Mouse (Mus musculus): ENCODE results near the gene Ddn.

Gene Ddn

DNA sequence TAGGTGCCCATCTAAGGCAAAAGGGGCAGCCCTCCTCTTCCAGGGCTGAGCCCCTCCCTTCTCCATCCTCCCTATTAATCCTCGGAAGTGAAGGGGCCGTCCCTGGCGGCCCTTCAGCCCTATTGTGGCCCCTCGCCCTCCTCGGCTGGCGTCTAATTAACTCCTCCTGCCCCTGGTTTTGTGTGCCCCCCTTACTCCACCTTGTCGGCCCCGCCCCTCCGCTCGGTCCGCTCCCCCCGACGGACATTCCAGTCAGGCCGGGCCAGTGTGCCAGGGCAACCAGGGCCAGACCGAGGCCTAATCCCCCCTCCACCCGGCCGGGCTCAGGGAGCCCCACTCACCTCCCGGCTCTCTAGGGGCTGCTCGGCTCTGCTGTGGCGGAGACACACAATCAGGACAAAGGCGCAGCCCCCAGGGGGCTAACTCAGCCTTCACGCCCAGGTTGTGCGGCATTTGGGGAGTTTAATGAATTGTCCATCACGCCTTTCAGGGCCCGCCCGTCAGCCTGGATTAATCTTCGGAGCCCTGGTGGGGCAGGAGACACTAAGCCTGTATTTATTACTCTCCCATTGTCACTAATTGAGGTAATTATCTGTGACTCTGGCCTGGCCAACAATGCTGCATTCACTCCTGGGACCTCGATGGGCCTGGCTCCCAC is 11.3 kb downstream of the Ddn start:
- DNase-seq (ENCODE audit: low read depth, low spot score) = no peak

DNA sequence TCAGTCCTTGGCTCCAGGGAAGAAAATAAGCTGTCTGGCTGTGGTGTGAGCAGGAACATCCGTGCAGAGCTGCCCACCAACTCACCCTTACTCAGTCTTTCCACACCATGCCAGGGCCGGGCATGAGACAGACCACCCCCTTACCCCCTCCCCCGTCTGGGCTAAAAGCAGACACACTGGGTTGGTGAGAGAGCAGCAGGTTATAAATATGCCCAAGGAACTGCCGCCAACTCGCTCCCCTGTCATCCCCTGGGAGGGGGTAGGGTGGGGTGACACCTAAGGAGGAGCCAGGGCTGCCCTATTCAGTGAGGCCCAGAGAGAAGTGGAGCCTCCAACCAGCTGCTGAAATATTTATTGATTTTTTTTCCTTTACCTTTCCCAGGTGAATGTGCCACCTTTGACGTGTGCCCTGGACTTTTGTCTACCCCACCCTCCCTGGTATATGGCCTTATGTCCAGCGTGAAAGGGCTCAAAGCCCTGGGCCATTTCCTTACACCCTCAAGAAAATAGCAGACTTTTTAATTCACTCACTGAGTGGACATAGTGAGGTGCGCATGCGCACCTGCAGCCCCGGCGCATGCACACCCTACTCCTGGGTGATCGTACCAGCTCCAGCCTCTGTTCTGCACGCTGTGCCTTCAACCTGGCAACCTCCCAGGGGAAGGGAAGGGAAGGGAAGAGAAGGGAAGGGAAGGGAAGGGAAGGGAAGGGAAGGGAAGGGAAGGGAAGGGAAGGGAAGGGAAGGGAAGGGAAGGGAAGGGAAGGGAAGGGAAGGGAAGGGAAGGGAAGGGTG is 12.3 kb downstream of the Ddn start:
- DNase-seq (ENCODE audit: low read depth, low spot score) = no peak

DNA sequence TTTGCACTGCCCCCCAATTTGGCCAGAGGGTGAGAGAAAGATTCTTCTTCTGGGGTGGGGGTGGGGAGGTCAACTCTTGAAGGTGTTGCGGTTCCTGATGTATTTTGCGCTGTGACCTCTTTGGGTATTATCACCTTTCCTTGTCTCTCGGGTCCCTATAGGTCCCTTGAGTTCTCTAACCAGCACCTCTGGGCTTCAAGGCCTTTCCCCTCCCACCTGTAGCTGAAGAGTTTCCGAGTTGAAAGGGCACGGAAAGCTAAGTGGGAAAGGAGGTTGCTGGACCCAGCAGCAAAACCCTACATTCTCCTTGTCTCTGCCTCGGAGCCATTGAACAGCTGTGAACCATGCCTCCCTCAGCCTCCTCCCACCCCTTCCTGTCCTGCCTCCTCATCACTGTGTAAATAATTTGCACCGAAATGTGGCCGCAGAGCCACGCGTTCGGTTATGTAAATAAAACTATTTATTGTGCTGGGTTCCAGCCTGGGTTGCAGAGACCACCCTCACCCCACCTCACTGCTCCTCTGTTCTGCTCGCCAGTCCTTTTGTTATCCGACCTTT is 16.1 kb downstream of the Ddn start:
- DNase-seq (ENCODE audit: low read depth, low spot score) = no peak

DNA sequence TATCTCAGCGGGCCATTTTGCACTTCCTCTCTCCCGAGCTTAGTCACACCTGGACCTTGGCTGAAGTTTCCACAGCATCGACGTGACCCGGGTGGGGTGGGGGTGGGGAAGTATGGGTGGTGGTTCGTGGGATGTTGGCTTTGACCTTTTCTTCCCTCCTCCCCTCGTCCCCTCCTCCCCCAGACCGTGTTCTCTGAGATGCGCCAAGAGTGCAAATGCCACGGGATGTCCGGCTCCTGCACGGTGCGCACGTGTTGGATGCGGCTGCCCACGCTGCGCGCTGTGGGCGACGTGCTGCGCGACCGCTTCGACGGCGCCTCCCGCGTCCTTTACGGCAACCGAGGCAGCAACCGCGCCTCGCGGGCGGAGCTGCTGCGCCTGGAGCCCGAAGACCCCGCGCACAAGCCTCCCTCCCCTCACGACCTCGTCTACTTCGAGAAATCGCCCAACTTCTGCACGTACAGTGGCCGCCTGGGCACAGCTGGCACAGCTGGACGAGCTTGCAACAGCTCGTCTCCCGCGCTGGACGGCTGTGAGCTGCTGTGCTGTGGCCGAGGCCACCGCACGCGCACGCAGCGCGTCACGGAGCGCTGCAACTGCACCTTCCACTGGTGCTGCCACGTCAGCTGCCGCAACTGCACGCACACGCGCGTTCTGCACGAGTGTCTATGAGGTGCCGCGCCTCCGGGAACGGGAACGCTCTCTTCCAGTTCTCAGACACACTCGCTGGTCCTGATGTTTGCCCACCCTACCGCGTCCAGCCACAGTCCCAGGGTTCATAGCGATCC is 16.9 kb downstream of the Ddn start:
- DNase-seq (ENCODE audit: low read depth, low spot score) = no peak

DNA sequence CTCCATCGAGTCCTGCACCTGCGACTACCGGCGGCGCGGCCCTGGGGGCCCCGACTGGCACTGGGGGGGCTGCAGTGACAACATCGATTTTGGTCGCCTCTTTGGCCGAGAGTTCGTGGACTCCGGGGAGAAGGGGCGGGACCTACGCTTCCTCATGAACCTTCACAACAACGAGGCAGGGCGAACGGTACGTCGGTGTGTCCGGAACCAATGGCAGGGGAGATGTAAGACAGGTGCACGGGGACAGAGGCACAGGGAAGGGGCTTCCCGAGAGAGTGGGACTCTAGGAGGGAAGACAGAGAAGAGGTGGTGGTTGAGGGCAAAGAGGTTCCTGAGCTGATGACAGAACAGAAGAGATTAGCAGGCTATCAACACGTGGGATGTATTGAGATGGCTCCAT is 17.5 kb downstream of the Ddn start:
- no peak for DNase-seq (ENCODE audit: low read depth, low spot score)

DNA sequence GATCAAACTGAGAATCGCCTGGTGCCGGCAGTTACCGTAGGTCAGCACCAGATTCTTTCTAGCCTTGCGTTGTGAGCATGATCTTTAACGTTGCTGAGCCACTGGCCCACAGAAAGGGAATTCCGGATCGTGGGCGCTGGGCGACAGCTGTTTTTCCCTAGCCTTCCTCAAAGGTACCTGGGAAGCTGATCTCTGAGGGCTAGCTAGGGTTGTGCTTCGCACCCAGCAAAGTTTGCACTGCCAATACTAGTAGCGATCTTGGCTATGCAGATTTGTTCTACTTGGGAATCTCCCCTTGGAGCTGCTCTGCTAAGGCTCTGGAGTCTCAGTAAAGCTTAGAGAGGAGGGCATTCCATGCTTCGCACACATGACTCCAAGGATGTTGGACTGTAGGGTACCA is 18.1 kb downstream of the Ddn start:
- no peak for DNase-seq (ENCODE audit: low read depth, low spot score)

DNA sequence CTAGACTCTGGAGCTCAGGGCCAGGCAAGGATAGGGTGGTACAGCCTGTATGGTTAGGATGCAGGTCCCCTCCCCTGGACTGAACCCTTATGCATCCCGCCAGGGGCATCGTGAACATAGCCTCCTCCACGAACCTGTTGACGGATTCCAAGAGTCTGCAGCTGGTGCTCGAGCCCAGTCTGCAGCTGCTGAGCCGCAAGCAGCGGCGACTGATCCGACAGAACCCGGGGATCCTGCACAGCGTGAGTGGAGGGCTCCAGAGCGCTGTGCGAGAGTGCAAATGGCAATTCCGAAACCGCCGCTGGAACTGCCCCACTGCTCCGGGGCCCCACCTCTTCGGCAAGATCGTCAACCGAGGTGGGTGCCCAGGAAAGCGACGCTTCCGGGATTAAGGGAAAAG is 18.5 kb downstream of the Ddn start:
- no peak for DNase-seq (ENCODE audit: low read depth, low spot score)

DNA sequence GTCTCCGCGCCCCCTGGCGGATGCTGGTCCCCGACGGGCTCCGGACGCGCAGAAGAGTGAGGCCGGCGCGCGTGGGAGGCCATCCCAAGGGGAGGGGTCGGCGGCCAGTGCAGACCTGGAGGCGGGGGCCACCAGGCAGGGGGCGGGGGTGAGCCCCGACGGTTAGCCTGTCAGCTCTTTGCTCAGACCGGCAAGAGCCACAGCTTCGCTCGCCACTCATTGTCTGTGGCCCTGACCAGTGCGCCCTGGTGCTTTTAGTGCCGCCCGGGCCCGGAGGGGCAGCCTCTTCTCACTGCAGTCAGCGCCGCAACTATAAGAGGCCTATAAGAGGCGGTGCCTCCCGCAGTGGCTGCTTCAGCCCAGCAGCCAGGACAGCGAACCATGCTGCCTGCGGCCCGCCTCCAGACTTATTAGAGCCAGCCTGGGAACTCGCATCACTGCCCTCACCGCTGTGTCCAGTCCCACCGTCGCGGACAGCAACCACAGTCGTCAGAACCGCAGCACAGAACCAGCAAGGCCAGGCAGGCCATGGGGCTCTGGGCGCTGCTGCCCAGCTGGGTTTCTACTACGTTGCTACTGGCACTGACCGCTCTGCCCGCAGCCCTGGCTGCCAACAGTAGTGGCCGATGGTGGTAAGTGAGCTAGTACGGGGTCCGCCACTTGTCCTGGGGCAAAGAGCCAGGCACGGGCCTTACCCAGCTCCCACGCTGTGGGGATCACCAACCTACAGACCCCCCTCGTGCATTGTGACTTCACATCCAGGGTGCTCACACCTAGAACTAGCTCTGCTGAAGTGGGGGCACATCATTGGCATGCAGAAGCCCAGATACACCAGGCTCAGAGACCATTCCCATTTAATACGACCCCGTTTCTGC is 19.4 kb downstream of the Ddn start, which contains the start of gene Wnt1:
Gene Wnt1 (plus strand): TSS at position 197 of the 875 bp plus-strand sequence.
- peak; percentile 60 for DNase-seq (ENCODE audit: low read depth, low spot score)

DNA sequence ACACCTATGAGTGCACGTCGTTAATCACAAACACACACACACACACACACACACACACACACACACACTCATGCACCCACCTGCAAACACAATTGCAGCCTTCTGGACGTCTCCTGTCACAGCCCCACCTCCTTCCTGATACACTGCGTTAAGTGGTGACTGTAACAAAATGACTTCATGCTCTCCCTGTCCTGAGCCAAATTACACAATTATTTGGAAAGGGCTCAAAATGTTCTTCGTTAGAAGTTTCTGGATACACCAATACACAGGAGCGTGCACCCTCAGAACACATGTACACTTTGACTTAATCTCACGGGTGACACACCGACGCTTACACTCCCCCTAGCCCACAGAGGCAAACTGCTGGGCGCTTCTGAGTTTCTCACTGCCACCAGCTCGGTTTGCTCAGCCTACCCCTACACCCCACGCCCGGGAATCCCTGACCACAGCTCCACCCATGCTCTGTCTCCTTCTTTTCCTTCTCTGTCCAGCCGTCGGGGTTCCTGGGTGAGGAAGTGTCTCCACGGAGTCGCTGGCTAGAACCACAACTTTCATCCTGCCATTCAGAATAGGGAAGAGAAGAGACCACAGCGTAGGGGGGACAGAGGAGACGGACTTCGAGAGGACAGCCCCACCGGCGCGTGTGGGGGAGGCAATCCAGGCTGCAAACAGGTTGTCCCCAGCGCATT is 20.2 kb downstream of the Ddn start:
- DNase-seq (ENCODE audit: low read depth, low spot score) = no peak

GRCm38 (mm10) chr15:98787930-98788329 is 21.4 kb downstream of the Ddn start:
- DNase-seq (ENCODE audit: low read depth, low spot score) = no peak

- no peak for DNase-seq (ENCODE audit: low read depth, low spot score)
Measured at GRCm38 (mm10) chr15:98785744-98786143, 23.5 kb downstream of the Ddn start.

- DNase-seq (ENCODE audit: low read depth, low spot score) = no peak
Measured at GRCm38 (mm10) chr15:98781166-98781565, 28.1 kb downstream of the Ddn start.

DNA sequence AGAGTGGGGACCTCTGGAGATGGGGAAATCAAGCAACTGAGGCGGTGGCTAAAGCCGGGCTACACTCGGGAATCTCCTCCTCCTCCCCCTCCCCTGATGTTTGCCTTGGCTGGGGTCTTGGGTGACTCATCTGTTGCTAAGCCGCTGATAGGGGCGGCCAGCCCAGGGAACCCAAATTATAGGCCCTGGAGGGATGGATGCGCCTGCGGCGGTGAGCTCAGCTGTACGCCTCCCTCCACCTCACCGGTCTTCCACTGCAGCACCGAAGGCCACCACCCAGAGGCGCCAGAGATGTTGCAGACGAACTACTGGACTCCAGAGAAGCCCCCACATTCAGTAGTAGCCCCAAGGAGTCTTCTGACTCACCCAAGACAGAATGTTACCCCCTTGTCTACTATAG is 28.7 kb downstream of the Ddn start:
- no peak for DNase-seq (ENCODE audit: low read depth, low spot score)

GRCm38 (mm10) chr15:98780075-98780474 is 29.2 kb downstream of the Ddn start:
- no peak for DNase-seq (ENCODE audit: low read depth, low spot score)

DNA sequence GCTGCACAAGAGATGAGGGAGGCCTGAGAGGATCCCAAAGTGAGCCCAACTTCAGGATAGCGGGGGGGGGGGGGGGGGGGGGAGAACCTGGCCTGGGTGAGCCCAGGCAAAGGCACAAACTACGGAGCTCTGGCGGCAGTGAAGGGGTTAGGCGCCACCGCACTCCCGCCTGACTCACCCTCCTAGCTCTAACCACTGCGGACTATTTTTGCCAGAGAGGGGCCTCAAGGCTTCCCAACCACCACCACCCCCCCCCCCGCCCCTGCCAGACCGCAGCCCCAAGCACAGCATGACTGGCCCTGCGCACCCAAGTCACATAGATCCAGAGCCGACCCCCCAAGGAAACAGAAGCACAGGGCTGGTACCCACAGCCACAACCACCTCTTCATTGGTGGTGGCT is 30.5 kb downstream of the Ddn start:
- DNase-seq (ENCODE audit: low read depth, low spot score) = no peak

- no peak for DNase-seq (ENCODE audit: low read depth, low spot score)
Measured at GRCm38 (mm10) chr15:98778191-98778770, 31.0 kb downstream of the Ddn start.

DNA sequence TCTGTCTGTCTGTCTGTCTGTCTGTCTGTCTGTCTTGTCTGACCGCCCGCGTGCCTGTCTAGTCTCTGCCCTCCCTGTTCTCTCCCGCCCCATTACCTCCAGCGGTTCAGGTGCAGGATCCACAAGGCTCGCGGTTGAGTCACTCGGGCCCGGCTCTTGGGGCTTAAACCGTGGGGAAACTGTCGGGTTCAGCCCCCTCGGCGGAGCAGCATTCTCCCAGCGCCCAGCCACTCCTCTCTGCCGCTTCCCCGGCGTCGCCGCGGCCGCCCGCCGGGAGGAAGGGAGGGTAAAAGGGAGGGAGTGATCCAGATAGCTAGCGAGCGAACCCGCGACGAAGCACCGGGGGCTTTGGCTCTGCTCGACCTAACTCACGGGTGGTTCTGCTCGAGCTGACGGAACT is 31.5 kb downstream of the Ddn start, which contains the start of gene Wnt10b:
Gene Wnt10b (minus strand): TSS at position 389 of the 400 bp plus-strand sequence.
- no peak for DNase-seq (ENCODE audit: low read depth, low spot score)

- DNase-seq (ENCODE audit: low read depth, low spot score) = no peak
Measured at GRCm38 (mm10) chr15:98777005-98777616, 32.2 kb downstream of the Ddn start.

DNA sequence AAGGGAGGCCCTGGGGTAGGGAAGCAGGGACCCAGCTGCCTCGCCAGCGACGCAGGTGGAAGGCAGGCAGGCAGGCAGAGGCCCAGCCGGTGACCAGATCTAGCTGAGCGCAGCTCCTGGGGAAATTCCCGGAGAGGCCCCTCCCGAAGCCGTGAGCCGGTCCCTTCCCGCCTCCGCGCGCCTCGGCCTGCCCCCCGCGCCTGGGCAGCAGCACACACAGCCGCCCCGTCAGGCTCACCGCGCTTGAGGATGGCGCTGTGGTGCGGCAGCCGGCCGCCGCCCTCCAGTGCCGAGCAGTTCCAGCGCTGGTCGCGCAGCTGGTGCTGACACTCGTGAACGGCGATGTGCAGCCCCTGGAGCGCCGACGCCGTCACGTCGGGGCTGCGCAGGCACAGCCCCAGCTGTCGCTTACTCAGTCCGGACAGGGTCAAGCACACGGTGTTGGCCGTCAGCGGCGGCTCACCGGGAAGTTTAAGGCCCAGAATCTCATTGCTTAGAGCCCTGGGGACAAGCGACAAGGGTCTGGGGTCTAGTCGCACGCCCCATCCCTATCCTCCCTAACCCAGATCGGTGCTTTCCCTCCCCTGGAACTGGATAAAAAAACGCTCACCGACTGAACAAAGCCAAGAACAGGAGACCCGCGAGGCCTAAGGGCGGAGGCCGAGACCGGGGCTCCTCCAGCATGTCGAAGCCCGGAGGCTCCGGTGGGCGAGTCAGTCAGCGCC is 32.8 kb downstream of the Ddn start:
- DNase-seq (ENCODE audit: low read depth, low spot score) = no peak

All from retina, postnatal 7 days (tissue).